Mouse (Mus musculus): Measurements from ENCODE around the gene N4bp3.

- TF ChIP-seq MXI1 (IDR thresholded peaks at IDR 0.05; ENCODE audit: low read depth, low read length): peak; percentile 95
- TF ChIP-seq BHLHE40 (IDR thresholded peaks at IDR 0.05; ENCODE audit: low read depth, low read length): no peak; the same call in 1 of the 2 replicates
- no peak for TF ChIP-seq MAFK (IDR thresholded peaks at IDR 0.05; ENCODE audit: insufficient replicate concordance, low read length)
- peak; percentile 87 for TF ChIP-seq MAX (IDR thresholded peaks at IDR 0.05; ENCODE audit: low read length)
- TF ChIP-seq EP300 (IDR thresholded peaks at IDR 0.05; ENCODE audit: low read length): no peak
- TF ChIP-seq ELF1 (IDR thresholded peaks at IDR 0.05; ENCODE audit: low read depth, low read length): peak; percentile 84
- no peak for TF ChIP-seq USF1 (IDR thresholded peaks at IDR 0.05; ENCODE audit: low read depth, low read length)
- no peak for TF ChIP-seq SMC3 (IDR thresholded peaks at IDR 0.05; ENCODE audit: low read depth, low read length)
- no peak for TF ChIP-seq CTCF (conservative IDR thresholded peaks at IDR 0.05 in 1 of 2, IDR thresholded peaks at IDR 0.05 in 1 of 2; ENCODE audit: low read depth in 2 of 2, low read length in 2 of 2)
- no peak for TF ChIP-seq JUND (conservative IDR thresholded peaks at IDR 0.05; ENCODE audit: low read depth, low read length)
These were observed 44.1 kb downstream of the N4bp3 start, which contains the start of gene Hnrnpab for GRCm38 (mm10) chr11:51606447-51607095.
